Mouse (Mus musculus): ENCODE measurements around the gene Gimap3. TPM values are rescaled to one million over a fixed set of nuclear protein-coding genes. Genes with fewer than 3 reads are reported as not detected.
A peak's percentile ranks its signal among the peaks of the same experiment; 100 is the strongest.

The Gimap3 gene
- not detected in 2 replicates for polyA plus RNA-seq (2015; fragmentation: Nextera tagmentation; extraction: Ambion mirVana)

DNA sequence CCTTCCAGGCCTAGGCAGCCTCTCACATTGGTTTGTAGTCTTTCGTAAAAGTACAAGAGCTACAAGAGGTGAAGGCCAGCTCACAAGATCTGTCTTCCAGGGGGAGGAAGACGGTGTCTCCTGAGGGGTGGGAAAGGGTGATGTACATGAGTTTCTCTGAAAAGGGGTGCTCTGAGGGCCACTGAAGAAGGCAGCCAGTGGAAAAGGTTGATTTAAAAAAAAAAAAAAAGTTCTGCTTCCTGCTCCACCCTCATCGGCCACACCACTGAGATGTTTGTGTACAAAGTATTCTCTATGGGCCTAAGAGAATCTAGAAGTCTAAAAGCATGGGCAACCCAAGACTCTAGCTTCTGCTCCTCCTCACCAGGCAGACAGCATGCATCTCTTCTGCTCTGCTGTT lies at the start of gene Gimap3:
Gene Gimap3, minus strand, starts transcription at position 156 of the 400 bp plus-strand sequence.
- WGBS: 89% methylated on average over 3 of the region's 3 CpGs
- H3K9me3 ChIP-seq: no peaks in the 10 kb centered on the region
- no peak for ATAC-seq (ENCODE audit: low FRiP score)
- H3K27me3 ChIP-seq: no peaks in the 10 kb centered on the region
- no peak within 1 kb of the TSS for H3K4me3 ChIP-seq
- H3K4me2 ChIP-seq: no peak within 1 kb of the TSS
- no peak within 1 kb of the TSS for H3K27ac ChIP-seq
- no peak within 1 kb of the TSS for H3K9ac ChIP-seq
- H3K4me1 ChIP-seq (replicated peaks): no peaks in the 10 kb centered on the region
- no peaks in the 10 kb centered on the region for H3K36me3 ChIP-seq

DNA sequence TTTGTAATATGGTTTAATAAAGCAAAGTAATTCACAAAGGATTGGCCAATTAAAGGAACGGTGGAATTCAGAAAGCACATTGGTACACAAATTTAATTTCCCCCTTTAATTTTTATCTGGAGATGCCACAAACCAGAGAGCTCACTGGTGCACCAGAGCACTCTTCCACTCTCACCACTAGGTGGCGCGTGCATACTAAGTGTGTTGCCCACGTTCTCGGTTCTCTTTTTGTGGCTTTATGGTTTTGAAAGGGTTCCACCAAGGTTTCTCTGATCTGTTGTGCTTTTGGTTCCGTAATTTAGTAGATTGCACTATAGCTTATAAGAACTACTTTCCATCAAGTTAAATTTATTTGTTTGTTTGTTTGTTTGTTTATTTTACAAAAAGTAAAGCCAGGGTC lies 47.2 kb upstream of the Gimap3 start:
- Histone ChIP-seq H3K27ac (no peak overlapping the region), H3K4me2 (no peak overlapping the region), H3K36me3 (no peaks in the 10 kb centered on the region), H3K4me1 (replicated peaks) (no peaks in the 10 kb centered on the region), H3K27me3 (no peaks in the 10 kb centered on the region), H3K4me3 (no peak overlapping the region), H3K9ac (no peak overlapping the region), H3K9me3 (no peaks in the 10 kb centered on the region)
- no peak for ATAC-seq (ENCODE audit: low FRiP score)
- WGBS: 7% methylated on average over 6 of the region's 6 CpGs

DNA sequence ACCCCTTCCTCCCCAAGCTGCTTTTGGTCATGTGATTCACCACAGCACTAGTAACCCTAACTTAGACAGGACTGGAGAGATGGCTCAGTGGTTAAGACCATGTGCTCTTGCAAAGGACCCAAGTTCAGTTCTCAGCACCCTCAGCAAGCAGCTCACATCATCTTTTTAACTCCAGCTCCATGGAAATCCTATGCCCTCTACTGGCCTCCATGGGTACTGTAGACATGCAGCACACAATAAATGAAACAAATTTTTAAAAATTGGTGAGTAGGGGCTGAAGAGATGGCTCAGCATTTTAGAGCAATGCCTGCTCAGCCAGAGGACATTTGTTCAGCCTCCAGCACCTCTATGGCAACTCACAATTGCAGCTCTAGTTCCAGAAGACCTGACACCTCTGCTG lies 44.4 kb upstream of the Gimap3 start:
- Histone ChIP-seq H3K9me3 (no peaks in the 10 kb centered on the region), H3K4me2 (no peak overlapping the region), H3K9ac (no peak overlapping the region), H3K27me3 (no peaks in the 10 kb centered on the region), H3K4me3 (no peak overlapping the region), H3K36me3 (no peaks in the 10 kb centered on the region), H3K4me1 (replicated peaks) (no peaks in the 10 kb centered on the region), H3K27ac (no peak overlapping the region)
- ATAC-seq (ENCODE audit: low FRiP score): no peak

DNA sequence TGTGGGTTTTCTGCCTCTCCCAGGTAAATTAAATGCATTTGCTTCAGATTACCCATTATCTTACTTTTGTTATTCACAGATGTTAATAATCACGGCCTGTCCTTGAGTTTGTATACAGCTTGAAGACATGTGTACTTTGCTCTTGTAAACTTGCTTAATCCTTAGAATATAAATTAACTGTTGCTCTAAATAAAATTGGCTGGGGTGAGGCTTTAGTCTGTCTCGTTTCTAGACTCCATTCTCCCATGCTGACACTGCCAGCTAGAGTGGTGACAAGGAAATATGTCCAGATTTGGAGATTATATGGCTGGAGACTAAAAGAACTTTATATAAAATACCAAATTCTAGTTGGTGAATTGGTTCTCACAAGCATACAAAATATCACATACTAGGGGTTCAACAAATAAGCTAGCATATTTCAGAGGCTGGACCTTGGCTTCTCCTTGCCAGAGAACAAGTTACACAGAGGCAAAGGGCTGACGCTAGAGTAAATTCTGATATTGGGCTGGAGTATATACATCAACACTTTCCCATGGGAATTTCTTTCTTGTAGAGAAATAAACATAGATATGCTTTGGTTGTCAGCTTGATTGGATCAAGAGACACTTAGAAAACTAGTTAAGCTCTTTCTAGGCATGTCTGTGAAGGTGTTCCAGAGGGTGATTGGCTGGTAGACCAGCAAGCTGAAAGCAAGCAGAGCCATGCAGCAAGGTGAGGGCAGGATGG lies 39.0 kb upstream of the Gimap3 start:
- Histone ChIP-seq H3K27ac (no peak overlapping the region), H3K36me3 (no peaks in the 10 kb centered on the region), H3K27me3 (no peaks in the 10 kb centered on the region), H3K9me3 (0 out of 2 replicates have a peak, but pooled peaks cover 5% of the 10 kb centered on the region), H3K4me1 (replicated peaks) (no peaks in the 10 kb centered on the region), H3K9ac (no peak overlapping the region), H3K4me2 (no peak overlapping the region), H3K4me3 (no peak overlapping the region)
- ATAC-seq (ENCODE audit: low FRiP score): no peak
- 81% methylated on average over 3 of the region's 3 CpGs for whole genome bisulfite sequencing

DNA sequence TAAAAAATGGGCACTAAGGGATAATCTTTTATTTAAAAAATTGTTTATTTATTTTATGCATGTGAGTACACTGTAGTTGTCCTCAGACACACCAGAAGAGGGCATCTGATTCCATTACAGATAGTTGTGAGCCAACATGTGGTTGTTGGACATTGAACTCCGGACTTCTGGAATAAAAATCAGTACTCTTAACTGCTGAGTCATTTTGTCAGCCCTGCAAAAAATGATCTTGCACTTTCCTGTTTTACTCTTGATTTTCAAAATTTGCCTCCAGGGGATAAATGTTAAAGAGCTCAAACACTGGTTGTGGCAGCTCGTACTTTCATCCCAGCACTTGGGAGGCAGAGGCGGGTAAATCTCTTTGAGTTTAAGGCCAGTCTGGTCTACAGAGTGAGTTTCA lies 36.1 kb upstream of the Gimap3 start:
- no peaks in the 10 kb centered on the region for H3K27me3 ChIP-seq
- no peaks in the 10 kb centered on the region for H3K4me1 ChIP-seq (replicated peaks)
- no peak overlapping the region for H3K27ac ChIP-seq
- no peak overlapping the region for H3K4me3 ChIP-seq
- no peaks in the 10 kb centered on the region for H3K36me3 ChIP-seq
- WGBS: 91% methylated on average over 3 of the region's 3 CpGs
- ATAC-seq (ENCODE audit: low FRiP score): no peak
- H3K4me2 ChIP-seq: no peak overlapping the region
- H3K9me3 ChIP-seq: 0 out of 2 replicates have a peak, but pooled peaks cover 5% of the 10 kb centered on the region
- H3K9ac ChIP-seq: no peak overlapping the region

DNA sequence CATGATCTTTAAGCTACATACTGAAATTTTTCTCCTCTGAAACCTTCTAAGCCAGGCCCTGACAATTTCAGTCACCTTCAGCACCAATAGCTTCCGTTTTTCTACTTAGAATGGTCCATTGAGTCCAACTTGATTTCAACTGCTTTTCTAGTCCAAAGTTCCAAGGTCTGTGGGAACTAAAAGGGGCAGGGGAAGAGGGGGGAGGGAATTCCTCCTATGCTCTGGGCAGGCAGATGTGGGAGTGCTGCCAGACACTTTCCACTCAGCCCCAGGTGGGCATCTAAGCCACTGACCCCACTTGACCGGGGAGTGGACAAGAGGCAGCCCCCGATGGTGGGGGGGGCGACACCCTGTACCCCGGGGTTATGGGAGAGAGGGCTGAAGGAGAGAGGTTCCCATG lies 33.7 kb upstream of the Gimap3 start:
- Histone ChIP-seq H3K4me2 (no peak overlapping the region), H3K9me3 (0 out of 2 replicates have a peak, but pooled peaks cover 5% of the 10 kb centered on the region), H3K27me3 (no peaks in the 10 kb centered on the region), H3K27ac (no peak overlapping the region), H3K9ac (no peak overlapping the region), H3K36me3 (no peaks in the 10 kb centered on the region), H3K4me1 (replicated peaks) (no peaks in the 10 kb centered on the region), H3K4me3 (no peak overlapping the region)
- WGBS: 92% methylated on average over 5 of the region's 5 CpGs
- ATAC-seq (ENCODE audit: low FRiP score): no peak

DNA sequence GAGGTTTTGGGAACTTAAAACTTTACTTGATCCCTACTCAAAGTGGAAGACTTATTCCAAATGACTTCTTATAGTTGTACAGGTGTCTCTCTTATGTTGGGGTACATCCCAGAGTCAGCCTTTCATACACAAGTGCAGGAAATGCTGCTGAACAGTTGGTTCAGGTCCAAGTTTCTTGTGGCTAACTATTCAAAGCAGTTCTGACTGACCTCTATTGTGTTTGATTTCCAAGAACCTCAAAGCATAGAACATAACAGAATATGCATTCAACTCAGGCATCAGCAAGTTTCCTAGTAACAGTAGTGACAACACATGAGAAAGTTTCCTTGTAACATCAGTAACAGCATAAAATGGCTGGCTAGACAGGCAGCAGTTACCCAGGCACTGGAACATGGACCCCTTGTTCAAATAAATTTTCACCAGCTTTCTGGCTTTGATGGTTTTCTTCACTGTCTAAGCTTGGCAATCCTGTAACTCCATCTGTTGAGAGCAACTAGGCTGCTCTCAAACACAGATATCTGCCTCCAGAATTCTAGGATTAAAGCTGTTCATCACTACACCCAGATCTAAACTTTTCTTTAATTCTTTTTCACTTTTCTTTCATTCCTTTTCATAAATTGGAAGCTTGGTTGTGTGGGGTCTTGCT lies 32.9 kb upstream of the Gimap3 start:
- ATAC-seq (ENCODE audit: low FRiP score): no peak
- H3K36me3 ChIP-seq: no peaks in the 10 kb centered on the region
- H3K9ac ChIP-seq: no peak overlapping the region

DNA sequence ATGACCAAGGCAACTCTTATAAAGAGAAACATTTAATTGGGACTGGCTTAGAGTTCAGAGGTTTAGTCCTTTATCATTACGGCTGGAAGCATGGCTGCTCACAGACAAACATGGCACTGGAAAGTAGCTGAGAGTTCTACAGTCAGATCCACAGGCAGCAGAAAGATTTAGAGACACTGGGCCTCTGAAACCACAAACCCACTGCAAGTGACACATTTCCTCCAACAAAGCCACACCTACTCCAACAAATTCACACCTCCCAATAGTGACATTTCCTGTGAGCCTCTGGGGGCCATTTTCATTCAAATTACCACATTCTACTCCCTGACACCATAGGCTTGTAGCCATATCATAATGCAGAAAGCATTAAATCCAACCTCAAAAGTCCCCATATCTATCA lies 31.2 kb upstream of the Gimap3 start:
- no peak for ATAC-seq (ENCODE audit: low FRiP score)
- Histone ChIP-seq H3K4me2 (no peak overlapping the region), H3K27me3 (no peaks in the 10 kb centered on the region), H3K4me3 (no peak overlapping the region), H3K27ac (no peak overlapping the region), H3K36me3 (no peaks in the 10 kb centered on the region), H3K9ac (no peak overlapping the region), H3K9me3 (0 out of 2 replicates have a peak, but pooled peaks cover 5% of the 10 kb centered on the region), H3K4me1 (replicated peaks) (no peaks in the 10 kb centered on the region)
- 91% methylated on average over 1 of the region's 1 CpGs for WGBS

More for the DNA sequence above, 32.9 kb upstream of the Gimap3 start:
- Histone ChIP-seq H3K9me3 (0 out of 2 replicates have a peak, but pooled peaks cover 5% of the 10 kb centered on the region), H3K4me1 (replicated peaks) (no peaks in the 10 kb centered on the region), H3K27me3 (no peaks in the 10 kb centered on the region), H3K4me2 (no peak overlapping the region), H3K4me3 (no peak overlapping the region), H3K27ac (no peak overlapping the region)

DNA sequence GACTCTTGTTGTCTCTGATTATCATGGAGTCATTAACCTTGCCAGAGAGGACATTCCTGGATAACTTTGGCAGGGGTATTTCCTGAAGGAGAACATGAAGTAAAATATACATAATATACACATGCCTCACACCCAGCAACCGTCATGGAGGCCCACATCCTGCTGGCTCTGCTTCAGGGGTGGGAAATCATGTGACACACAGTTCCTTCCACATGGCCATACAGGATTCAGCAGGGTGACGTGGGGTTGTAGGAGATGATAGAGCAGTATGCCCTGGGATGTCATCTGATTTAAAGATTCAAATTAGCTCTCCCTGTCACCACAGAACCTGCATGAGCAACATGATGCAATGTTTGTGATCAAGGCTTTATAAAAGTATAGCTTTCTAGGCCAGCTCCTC lies 17.2 kb upstream of the Gimap3 start:
- no peaks in the 10 kb centered on the region for H3K36me3 ChIP-seq
- H3K4me1 ChIP-seq (replicated peaks): no peaks in the 10 kb centered on the region
- no peak for ATAC-seq (ENCODE audit: low FRiP score)
- H3K4me2 ChIP-seq: no peak overlapping the region
- H3K9ac ChIP-seq: no peak overlapping the region
- H3K9me3 ChIP-seq: no peaks in the 10 kb centered on the region
- WGBS: 92% methylated on average over 2 of the region's 2 CpGs
- no peak overlapping the region for H3K27ac ChIP-seq
- H3K27me3 ChIP-seq: no peaks in the 10 kb centered on the region
- no peak overlapping the region for H3K4me3 ChIP-seq

DNA sequence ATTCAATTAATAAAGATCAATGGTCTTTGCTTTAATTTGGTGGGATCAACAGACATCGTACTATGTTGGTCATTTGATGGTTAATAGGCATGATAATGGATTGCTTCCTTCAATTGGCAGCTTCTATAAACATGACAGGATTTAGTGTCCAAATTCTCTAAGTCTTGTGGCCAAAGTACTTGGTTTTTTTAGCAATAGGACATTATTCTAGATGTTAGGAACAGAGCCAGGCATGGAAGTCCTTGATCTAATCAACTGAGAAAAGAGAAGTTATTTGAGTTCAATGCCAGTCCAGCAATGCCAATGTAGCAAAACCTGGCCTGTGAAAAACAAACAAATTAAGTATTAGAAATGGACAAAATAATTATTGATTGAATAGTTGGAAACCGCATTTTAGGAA lies 14.9 kb upstream of the Gimap3 start:
- WGBS: 84% methylated on average over 2 of the region's 2 CpGs
- no peaks in the 10 kb centered on the region for H3K36me3 ChIP-seq
- H3K4me1 ChIP-seq (replicated peaks): no peaks in the 10 kb centered on the region
- ATAC-seq (ENCODE audit: low FRiP score): no peak
- H3K27ac ChIP-seq: no peak overlapping the region
- H3K9me3 ChIP-seq: 0 out of 2 replicates have a peak, but pooled peaks cover 3% of the 10 kb centered on the region
- H3K4me2 ChIP-seq: no peak overlapping the region
- no peak overlapping the region for H3K9ac ChIP-seq
- H3K4me3 ChIP-seq: no peak overlapping the region
- no peaks in the 10 kb centered on the region for H3K27me3 ChIP-seq

DNA sequence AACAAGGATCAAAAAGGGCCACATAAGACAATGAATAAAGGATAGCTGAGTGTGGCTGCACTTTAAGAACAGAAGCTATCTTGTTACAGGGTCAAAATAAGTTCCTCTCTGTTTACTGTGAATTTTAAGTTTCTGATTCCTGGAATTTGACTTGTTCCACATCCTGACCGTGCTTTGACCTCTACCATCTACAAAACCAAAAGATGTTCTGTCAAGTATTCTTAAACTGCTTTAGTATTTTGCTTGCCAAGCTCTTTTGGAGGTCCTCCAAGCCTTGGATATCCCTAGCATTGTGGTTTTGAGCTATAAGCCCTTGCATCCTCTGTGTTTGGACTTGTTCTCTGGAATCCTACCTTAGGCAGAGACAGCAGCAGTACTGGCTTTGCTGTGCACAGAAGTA lies 14.5 kb upstream of the Gimap3 start:
- no peaks in the 10 kb centered on the region for H3K27me3 ChIP-seq
- no peak overlapping the region for H3K4me3 ChIP-seq
- no peaks in the 10 kb centered on the region for H3K4me1 ChIP-seq (replicated peaks)
- no peak for ATAC-seq (ENCODE audit: low FRiP score)
- H3K27ac ChIP-seq: no peak overlapping the region
- H3K36me3 ChIP-seq: no peaks in the 10 kb centered on the region
- H3K9ac ChIP-seq: no peak overlapping the region
- no peak overlapping the region for H3K4me2 ChIP-seq
- 88% methylated on average over 1 of the region's 1 CpGs for WGBS
- H3K9me3 ChIP-seq: 0 out of 2 replicates have a peak, but pooled peaks cover 5% of the 10 kb centered on the region

DNA sequence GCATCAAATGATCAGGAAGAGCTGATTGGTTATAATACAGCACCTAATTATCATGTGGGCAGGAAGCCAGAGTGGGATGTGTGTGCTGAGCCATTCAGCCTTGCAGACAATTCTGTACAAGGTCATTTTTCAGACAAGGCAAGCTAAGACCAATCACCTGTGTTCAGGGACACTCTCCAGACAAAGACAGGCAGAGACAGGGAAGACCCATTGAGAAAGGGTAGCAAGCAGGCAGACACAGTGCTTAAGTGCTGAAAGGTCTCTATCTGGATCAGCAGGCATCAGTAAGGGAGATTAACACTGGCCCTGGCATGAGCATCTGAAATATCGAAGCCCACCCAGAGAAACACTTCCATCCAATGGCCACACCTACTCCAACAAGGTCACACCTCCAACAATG lies 13.8 kb upstream of the Gimap3 start:
- Histone ChIP-seq H3K9me3 (0 out of 2 replicates have a peak, but pooled peaks cover 5% of the 10 kb centered on the region), H3K4me1 (replicated peaks) (no peaks in the 10 kb centered on the region), H3K36me3 (no peaks in the 10 kb centered on the region), H3K4me3 (no peak overlapping the region), H3K4me2 (no peak overlapping the region), H3K27me3 (no peaks in the 10 kb centered on the region), H3K9ac (no peak overlapping the region), H3K27ac (no peak overlapping the region)
- 84% methylated on average over 1 of the region's 1 CpGs for WGBS
- no peak for ATAC-seq (ENCODE audit: low FRiP score)

DNA sequence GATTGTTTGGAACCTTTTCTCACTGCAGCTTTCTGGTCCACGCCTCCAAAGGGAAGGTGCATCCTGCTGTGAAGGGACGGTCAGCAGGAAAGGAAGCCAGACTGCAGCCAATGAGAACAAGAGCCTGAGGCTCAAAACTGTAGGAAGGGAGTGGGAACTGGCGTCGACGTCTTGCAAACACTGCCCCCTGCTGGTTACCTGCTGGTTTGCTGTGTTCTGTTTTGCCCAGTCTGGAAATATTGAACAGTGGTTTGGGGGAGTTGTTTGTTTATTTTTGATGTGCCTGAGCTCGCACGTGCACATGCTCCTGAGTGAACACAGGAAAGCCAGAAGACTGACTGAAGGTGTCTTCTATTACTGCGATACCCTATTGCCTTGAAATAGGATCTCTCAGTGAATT lies 1.4 kb upstream of the Gimap3 start:
- Histone ChIP-seq H3K27me3 (no peaks in the 10 kb centered on the region), H3K4me1 (replicated peaks) (no peaks in the 10 kb centered on the region), H3K4me2 (no peak overlapping the region), H3K4me3 (no peak overlapping the region), H3K9ac (no peak overlapping the region), H3K27ac (no peak overlapping the region), H3K36me3 (no peaks in the 10 kb centered on the region), H3K9me3 (no peaks in the 10 kb centered on the region)
- 0 out of 2 replicates have a peak, but pooled peaks have one; percentile 52 for ATAC-seq (ENCODE audit: low FRiP score)
- 13% methylated on average over 8 of the region's 8 CpGs for WGBS
